Mouse (Mus musculus) embryonic facial prominence, embryonic 15.5 days (tissue): Measurements from ENCODE around the gene Ppp5c. TPM values are rescaled to one million over a fixed set of nuclear protein-coding genes. Genes with fewer than 3 reads are reported as not detected.
"Not testable (repeated sequence)": the region's sequence is repeated elsewhere in the genome, so short reads cannot be mapped to it uniquely, and the experiment has no call there.

Source experiments
- ATAC-seq: fragments of 200-750 bp; cut with Nextera tagmentation; 2 replicates; pipeline ENCODE4 v1.8.0; 2017; ENCODE audit warnings: low read depth, moderate TSS enrichment; ENCODE audit not compliant: insufficient number of reproducible peaks, low FRiP score, low TSS enrichment
- H3K27ac ChIP-seq: fragments of 300-500 bp; sonication (generic); replicated peaks from 2 replicates; pipeline ENCODE4 v1.5.1; 2015; ENCODE audit warnings: mild to moderate bottlenecking, inconsistent platforms
- H3K27me3 ChIP-seq: fragments of 300-500 bp; sonication (generic); 2 replicates; pipeline ENCODE4 v1.6.1; 2015; ENCODE audit warnings: inconsistent platforms
- H3K36me3 ChIP-seq: fragments of 300-500 bp; sonication (generic); 2 replicates; pipeline ENCODE4 v1.6.1; 2015; ENCODE audit warnings: mild to moderate bottlenecking, inconsistent platforms
- H3K4me1 ChIP-seq: fragments of 300-500 bp; sonication (generic); 2 replicates; pipeline ENCODE4 v1.6.1; 2015; ENCODE audit warnings: inconsistent platforms
- H3K4me2 ChIP-seq: fragments of 300-500 bp; sonication (generic); replicated peaks from 2 replicates; pipeline ENCODE4 v1.6.1; 2015; ENCODE audit warnings: mild to moderate bottlenecking, inconsistent platforms
- H3K4me3 ChIP-seq: fragments of 300-500 bp; sonication (generic); replicated peaks from 2 replicates; pipeline ENCODE4 v1.5.1; 2015; ENCODE audit warnings: mild to moderate bottlenecking, inconsistent platforms
- H3K9ac ChIP-seq: fragments of 300-500 bp; sonication (generic); 2 replicates; pipeline ENCODE4 v1.6.1; 2015; ENCODE audit warnings: inconsistent platforms
- H3K9me3 ChIP-seq: fragments of 300-500 bp; sonication (generic); replicated peaks from 2 replicates; pipeline ENCODE4 v1.6.1; 2016; ENCODE audit warnings: inconsistent platforms
- WGBS: fragments of 180-500 bp; shearing (Covaris S2); methylation state at CpG from one replicate; pipeline ENCODE4 v1.1.7; 2015; 5-methylcytosine and 5-hydroxymethylcytosine counted together
- polyA plus RNA-seq: library from polyadenylated mRNA; unstranded; fragments of >200 nt; fragmentation: Nextera tagmentation; extraction: Ambion mirVana; gene quantifications from 2 replicates; pipeline ENCODE4 v1.2.1, GENCODE M21; 2015

Ppp5c gene
- polyA plus RNA-seq = 112 and 113 TPM in 2 replicates

DNA sequence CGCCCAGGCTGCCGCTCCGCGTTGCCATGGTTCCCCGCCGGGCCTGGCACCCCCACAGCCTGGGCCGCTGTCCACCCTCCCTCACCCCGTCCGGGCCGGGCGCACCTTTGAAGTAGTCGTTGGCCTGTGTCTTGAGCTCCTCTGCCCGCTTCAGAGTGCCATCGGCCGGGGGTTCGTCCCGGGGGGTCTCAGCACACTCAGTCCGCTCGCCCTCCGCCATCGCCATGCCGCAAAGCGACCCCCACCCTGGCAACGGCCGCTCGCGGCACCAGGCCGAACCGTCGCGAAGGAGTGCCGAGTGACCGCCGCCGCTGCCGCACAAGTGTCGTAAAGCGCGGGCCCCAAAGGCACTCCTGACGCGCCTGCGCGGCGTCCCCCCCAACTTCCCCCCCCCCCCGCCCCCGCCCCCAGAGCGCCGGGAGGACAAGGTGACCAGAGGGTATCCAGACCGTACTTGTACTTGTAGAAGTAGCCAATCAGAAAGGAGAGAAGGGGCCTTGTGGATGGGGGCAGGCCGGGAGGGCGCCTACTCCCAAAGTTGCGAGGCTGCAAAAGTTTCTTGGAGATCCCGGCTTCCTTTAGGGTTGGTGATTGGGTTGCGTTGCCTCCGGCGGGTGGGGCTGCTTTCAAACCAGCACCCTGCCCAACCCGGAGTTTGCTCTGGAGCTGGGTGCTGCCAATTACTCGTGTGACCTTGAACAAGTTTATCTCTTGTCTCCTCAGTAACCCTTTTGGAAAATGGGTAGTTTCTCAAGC lies at the start of gene Ppp5c:
TSS of gene Ppp5c (minus strand) at position 337 of the 756 bp plus-strand sequence.
- peak within 1 kb of the TSS; percentile 90 for H3K9ac ChIP-seq
- peak within 1 kb of the TSS; percentile 75 for H3K4me2 ChIP-seq
- peak within 1 kb of the TSS; percentile 92 for H3K27ac ChIP-seq
- H3K4me1 ChIP-seq = peaks cover 37% of the 10 kb centered on the region
- under 1% methylated on average over 54 of the region's 58 CpGs for WGBS
- ATAC-seq = peak; percentile 75
- H3K9me3 ChIP-seq = no peaks in the 10 kb centered on the region
- H3K4me3 ChIP-seq = peak within 1 kb of the TSS; percentile 88
- peaks cover 28% of the 10 kb centered on the region for H3K36me3 ChIP-seq
- H3K27me3 ChIP-seq = no peaks in the 10 kb centered on the region

DNA sequence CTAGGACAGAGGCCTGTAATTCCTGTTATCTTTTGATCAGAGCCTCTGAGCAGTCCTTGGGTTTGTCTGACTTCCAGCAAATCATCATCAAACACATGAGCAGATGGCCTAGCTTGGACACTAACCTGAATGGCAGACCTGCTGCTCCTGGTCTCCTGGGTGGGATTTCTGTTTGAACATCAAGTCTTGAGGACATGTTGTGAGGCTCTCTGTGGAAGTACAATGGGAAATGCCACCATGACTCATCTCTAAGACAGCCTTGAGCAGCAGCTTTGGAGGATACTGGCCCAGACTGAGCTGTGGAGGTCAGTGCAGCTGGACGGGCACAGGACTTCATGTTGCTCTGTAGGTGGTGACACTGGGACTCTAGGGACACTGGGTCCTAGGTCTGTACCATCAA lies 48.8 kb upstream of the Ppp5c start:
- Histone ChIP-seq H3K4me3 (no peak overlapping the region), H3K36me3 (no peaks in the 10 kb centered on the region), H3K4me1 (no peaks in the 10 kb centered on the region), H3K27ac (no peak overlapping the region), H3K9ac (no peak overlapping the region), H3K9me3 (no peaks in the 10 kb centered on the region), H3K4me2 (no peak overlapping the region), H3K27me3 (no peaks in the 10 kb centered on the region)
- 93% methylated on average over 1 of the region's 1 CpGs for WGBS
- no peak for ATAC-seq

DNA sequence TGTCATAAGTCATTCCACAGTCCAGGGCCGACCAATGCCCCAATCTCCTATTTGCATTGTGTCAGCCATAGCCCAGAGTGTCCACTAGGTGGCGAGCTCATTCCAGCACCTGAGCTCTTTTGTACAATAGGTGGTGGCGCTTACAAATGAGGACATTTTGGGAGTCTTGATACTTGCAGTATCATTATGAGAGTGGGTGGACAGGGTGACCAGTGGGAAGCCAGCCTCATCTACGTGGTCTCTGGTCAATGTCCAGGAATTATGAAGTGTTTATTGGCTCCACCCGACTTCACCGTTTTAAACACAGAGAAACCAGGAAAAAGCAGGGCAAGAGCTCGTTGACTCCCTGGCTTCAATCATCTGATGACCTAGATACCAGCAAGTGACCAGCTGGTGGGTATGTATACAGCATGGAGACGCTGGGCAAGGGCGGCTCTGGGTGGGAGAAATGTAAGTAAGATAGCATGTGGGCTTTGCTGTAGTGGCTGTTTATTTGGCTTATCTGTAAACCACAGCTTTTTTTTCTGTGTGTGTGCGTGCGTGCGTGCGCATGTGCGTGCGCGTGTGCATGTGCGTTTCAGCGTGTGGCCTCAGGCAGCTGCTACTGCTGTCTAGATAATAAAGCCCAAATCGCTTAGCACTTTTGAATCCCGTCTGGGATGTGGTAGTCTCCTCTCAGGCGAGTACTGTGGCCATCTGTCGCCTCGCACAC lies 46.3 kb upstream of the Ppp5c start, which contains the start of gene Psg16:
TSS of gene Psg16 (plus strand) at position 137 of the 712 bp plus-strand sequence.
- no peak within 1 kb of the TSS for H3K9ac ChIP-seq
- H3K27ac ChIP-seq = no peak within 1 kb of the TSS
- H3K36me3 ChIP-seq = no peaks in the 10 kb centered on the region
- 63% methylated on average over 23 of the region's 23 CpGs for WGBS
- H3K4me1 ChIP-seq = no peaks in the 10 kb centered on the region
- H3K9me3 ChIP-seq = no peaks in the 10 kb centered on the region
- H3K27me3 ChIP-seq = no peaks in the 10 kb centered on the region
- no peak within 1 kb of the TSS for H3K4me2 ChIP-seq
- ATAC-seq = no peak
- no peak within 1 kb of the TSS for H3K4me3 ChIP-seq

DNA sequence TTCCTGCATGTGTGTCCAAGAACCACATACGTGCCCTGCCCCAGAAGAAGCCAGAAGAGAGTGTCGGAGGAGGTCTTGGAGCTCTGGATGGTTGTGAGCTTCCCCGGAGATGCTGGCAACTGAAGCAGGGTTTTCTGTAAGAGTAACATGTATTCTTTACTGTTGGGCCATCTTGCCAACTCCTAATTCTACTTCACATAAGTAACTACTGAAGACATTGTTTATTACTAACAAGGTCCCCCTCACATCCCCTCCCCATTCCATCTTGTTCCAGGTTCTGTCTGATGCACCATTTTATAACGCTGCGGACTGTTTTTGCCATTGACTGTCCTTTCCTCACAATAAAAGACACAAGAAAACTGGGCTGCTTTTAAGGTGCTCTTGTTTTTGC lies 45.8 kb upstream of the Ppp5c start:
- H3K27ac ChIP-seq = no peak overlapping the region
- H3K4me3 ChIP-seq = no peak overlapping the region
- WGBS = 61% methylated on average over 5 of the region's 5 CpGs
- no peak for ATAC-seq
- H3K36me3 ChIP-seq = no peaks in the 10 kb centered on the region
- H3K4me2 ChIP-seq = no peak overlapping the region
- H3K9ac ChIP-seq = no peak overlapping the region
- no peaks in the 10 kb centered on the region for H3K27me3 ChIP-seq
- H3K9me3 ChIP-seq = no peaks in the 10 kb centered on the region
- H3K4me1 ChIP-seq = no peaks in the 10 kb centered on the region

DNA sequence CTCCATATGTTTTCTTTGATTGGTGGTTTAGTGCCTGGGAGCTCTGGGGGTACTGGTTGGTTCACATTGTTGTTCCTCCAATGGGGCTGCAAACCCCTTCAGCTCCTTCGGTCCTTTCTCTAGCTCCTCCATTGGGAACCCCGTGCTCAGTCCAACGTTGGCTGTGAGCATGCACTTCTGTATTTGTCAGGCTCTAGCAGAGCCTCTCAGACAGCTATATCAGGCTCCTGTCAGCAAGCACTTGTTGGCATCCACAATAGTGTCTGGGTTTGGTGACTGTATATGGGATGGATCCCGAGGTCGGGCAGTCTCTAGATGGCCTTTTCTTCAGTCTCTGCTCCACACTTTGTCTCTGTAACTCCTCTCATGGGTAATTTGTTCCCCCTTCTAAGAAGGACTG lies 39.9 kb upstream of the Ppp5c start:
- not testable (repeated sequence) for H3K4me2 ChIP-seq, H3K9me3 ChIP-seq, H3K36me3 ChIP-seq, H3K4me3 ChIP-seq, ATAC-seq, H3K27ac ChIP-seq, H3K27me3 ChIP-seq, H3K9ac ChIP-seq, H3K4me1 ChIP-seq
- WGBS = 68% methylated on average over 5 of the region's 5 CpGs

DNA sequence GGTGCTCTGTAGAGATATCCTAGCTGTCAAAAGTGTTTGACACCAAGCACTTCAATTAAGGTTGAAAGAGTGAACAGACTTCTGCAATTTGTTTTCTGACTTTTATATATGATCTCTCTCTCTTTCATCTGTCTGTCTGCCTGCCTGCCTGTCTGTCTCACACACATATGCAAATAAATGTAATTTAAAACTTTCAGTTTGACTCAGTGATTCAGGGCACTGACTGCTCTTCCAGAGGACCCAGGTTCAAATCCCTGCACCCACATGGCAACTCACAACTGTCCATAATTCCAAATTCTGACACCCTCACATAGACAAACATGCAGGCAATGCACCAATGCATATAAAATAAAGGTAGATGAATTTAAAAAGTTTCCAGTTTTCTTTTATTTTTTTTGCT lies 39.3 kb upstream of the Ppp5c start:
- Histone ChIP-seq H3K4me2 (no peak overlapping the region), H3K36me3 (no peaks in the 10 kb centered on the region), H3K4me3 (no peak overlapping the region), H3K9me3 (no peaks in the 10 kb centered on the region), H3K27me3 (no peaks in the 10 kb centered on the region), H3K27ac (no peak overlapping the region), H3K9ac (no peak overlapping the region), H3K4me1 (peaks cover 7% of the 10 kb centered on the region; the same call in 1 of the 2 replicates)
- ATAC-seq = no peak

DNA sequence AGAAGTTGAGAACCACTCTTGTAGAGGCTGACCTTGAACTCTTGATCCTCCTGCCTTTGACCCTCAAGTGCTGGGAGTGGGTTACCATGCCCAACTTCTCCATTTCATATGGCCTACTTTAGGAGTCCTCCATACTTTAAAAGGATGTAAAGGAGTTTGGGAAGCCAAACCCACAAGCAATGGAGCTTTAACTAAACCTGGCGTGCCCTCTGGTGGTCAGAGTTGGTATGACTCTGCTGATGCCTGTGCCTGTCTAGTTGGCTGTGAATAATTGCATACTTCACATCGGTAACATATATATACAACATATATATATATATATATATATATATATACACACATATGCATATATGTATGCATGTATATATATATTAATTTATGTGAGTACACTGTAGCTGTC lies 38.7 kb upstream of the Ppp5c start:
- Histone ChIP-seq H3K9ac (no peak overlapping the region), H3K27me3 (no peaks in the 10 kb centered on the region), H3K4me3 (no peak overlapping the region), H3K4me1 (peaks cover 10% of the 10 kb centered on the region), H3K36me3 (no peaks in the 10 kb centered on the region), H3K27ac (no peak overlapping the region), H3K4me2 (no peak overlapping the region), H3K9me3 (no peaks in the 10 kb centered on the region)
- ATAC-seq = no peak
- 0% methylated on average over 2 of the region's 2 CpGs for WGBS

DNA sequence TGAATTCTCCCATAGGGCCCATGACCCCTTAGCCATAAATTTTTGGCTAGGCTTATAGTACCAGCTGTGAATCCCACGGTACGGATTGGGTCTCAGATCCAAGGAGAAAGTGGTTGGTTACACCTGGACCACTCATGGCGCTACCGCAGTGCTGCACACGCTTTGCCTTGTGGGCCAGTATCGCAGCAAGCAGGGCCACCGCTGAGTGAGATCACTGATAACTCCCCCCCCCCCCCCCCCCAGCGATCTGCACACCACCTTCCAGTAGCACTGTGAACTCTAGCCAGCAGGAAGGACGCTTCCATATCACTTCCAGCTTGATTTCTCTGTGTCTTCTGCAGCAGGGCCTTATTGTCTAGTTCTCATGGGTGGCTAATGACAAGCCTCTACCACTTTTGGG lies 37.9 kb upstream of the Ppp5c start:
- H3K4me3 ChIP-seq = no peak overlapping the region
- H3K9me3 ChIP-seq = no peaks in the 10 kb centered on the region
- H3K9ac ChIP-seq = no peak overlapping the region
- H3K36me3 ChIP-seq = no peaks in the 10 kb centered on the region
- H3K27me3 ChIP-seq = no peaks in the 10 kb centered on the region
- no peak overlapping the region for H3K27ac ChIP-seq
- ATAC-seq = no peak
- H3K4me2 ChIP-seq = no peak overlapping the region
- WGBS = 85% methylated on average over 9 of the region's 9 CpGs
- peaks cover 18% of the 10 kb centered on the region for H3K4me1 ChIP-seq

DNA sequence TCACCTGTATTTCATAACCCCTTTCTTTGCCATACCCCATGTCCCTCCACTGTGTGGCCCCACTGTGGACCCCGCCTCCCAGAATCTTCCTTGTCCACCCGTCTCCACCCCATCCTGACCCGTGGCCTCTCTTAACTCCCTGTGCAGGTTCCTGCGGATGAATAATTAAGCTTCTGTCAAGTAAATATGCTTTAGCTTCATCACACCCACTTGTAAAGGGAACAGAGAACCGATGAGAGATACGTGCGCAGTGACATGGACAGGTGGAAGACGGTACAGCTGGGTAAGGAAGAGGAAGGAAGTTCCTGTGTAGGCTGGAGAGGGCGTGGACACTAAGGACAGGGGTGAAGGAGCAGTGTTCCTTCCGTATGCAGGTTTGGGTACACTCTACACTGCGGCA lies 35.1 kb upstream of the Ppp5c start:
- Histone ChIP-seq H3K4me2 (peak overlapping the region; percentile 69), H3K9me3 (no peaks in the 10 kb centered on the region), H3K27me3 (no peaks in the 10 kb centered on the region), H3K4me1 (peaks cover 46% of the 10 kb centered on the region), H3K36me3 (no peaks in the 10 kb centered on the region), H3K9ac (peak overlapping the region; percentile 16; the same call in 1 of the 2 replicates), H3K27ac (peak overlapping the region; percentile 97), H3K4me3 (peak overlapping the region; percentile 66)
- ATAC-seq = no peak
- WGBS = 16% methylated on average over 11 of the region's 11 CpGs

DNA sequence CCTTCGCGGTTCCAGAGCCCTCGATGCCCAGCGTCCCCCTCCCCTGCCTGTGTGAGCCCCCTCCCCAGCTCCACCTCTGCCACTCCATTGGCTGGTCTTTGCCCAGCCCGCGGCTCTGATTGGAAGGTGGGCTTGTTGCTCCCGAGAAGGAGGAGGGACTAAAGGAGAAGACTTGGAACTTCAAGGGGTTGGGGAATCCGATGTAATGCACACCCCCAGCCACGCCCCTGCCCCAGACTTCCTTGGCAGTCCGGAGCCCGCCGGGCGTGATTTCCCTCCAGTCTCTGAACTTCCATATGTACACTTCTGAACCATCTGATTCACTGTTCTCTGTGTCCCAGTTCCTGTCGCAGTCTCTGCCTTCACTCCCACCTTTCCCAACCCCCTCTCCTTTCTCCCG lies 34.7 kb upstream of the Ppp5c start, which contains the start of gene Hif3a:
TSS of gene Hif3a (minus strand) at position 39 of the 400 bp plus-strand sequence.
- peak within 1 kb of the TSS; percentile 97 for H3K27ac ChIP-seq
- peak within 1 kb of the TSS; percentile 45 for H3K9ac ChIP-seq
- H3K9me3 ChIP-seq = no peaks in the 10 kb centered on the region
- no peaks in the 10 kb centered on the region for H3K36me3 ChIP-seq
- peak; percentile 84 for ATAC-seq
- WGBS = under 1% methylated on average over 15 of the region's 15 CpGs
- H3K4me2 ChIP-seq = peak within 1 kb of the TSS; percentile 69
- H3K4me3 ChIP-seq = peak within 1 kb of the TSS; percentile 66
- peaks cover 50% of the 10 kb centered on the region for H3K4me1 ChIP-seq
- H3K27me3 ChIP-seq = no peaks in the 10 kb centered on the region

DNA sequence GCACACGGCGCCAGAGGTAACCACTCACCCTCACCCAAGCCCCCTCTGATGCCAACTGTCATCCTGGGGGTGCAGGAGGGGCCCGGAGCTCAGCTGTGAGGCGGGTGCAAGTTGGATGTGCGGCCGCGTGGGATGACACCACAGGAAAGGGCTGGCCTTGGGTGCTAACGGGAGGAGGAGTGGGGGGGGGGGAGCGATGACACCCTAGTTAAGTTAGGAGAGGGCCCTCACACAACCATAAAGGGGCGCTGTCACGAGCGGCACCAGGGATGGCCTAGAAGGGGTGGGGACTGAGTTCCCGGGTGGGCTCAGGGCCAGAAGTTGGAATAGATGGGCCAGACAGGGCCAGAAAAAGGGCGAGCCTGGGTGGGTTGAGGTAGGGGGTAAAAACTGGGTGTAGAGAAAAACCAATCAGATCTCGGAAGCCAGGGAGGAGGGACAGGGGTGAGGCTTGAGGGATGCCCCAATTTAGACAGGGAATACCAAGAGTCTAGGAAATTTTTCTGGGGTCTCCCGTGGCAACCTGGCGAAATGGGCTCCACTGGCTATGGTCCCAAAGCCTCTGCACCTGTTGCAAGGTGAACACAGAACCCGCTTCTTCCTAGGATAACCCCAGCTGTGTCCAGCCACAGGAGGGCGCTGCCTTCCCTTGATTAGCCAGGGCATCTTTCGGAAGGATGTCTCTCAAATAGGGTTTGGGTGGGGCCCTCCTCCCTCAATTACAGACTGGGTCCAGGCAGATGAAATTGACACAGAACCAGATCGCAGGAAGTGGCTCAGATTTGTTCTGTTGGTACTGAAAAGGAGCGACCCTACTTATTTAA lies 33.3 kb upstream of the Ppp5c start:
- H3K4me1 ChIP-seq = peaks cover 64% of the 10 kb centered on the region
- no peak for ATAC-seq
- peak overlapping the region; percentile 66 for H3K4me3 ChIP-seq
- no peaks in the 10 kb centered on the region for H3K27me3 ChIP-seq
- peak overlapping the region; percentile 69 for H3K4me2 ChIP-seq
- H3K27ac ChIP-seq = peak overlapping the region; percentile 97
- no peaks in the 10 kb centered on the region for H3K9me3 ChIP-seq
- H3K36me3 ChIP-seq = no peaks in the 10 kb centered on the region
- H3K9ac ChIP-seq = peak overlapping the region; percentile 45; the same call in 1 of the 2 replicates
- WGBS = 58% methylated on average over 21 of the region's 22 CpGs
